30 mouse cellular contexts compared by ENCODE assay signal in genomic region chr19:11793741-11794359, GRCm38 (mm10). TPM values are rescaled to one million over a fixed set of nuclear protein-coding genes. Genes with fewer than 3 reads are reported as not detected.
A peak's percentile ranks its signal among the peaks of the same experiment; 100 is the strongest.
DNase-seq lines count a peak whose midpoint lies in the region; ATAC-seq and TF ChIP-seq lines count a peak whose summit lies in the region.
"Had no signal": no experiment of that assay in that cellular context is flagged by ENCODE, and none has a peak within 500 bp of the region (broad histone marks: within the 10 kb centered on the region; RNA-seq: fewer than 3 reads in every experiment).

No protein-coding gene starts in this region.

- H3K9me3 ChIP-seq in MEL (replicated peaks; ENCODE audit: insufficient read depth, low read length) = no peaks in the 10 kb centered on the region
- no peaks in the 10 kb centered on the region for H3K9me3 ChIP-seq in intestine, embryonic 15.5 days
- H3K9me3 ChIP-seq in intestine, postnatal 0 days (ENCODE audit: control insufficient read depth) = no peaks in the 10 kb centered on the region
- H3K9me3 ChIP-seq in forebrain, embryonic 12.5 days = no peaks in the 10 kb centered on the region
- H3K9me3 ChIP-seq: embryonic facial prominence, embryonic 13.5 days; embryonic facial prominence, embryonic 15.5 days; forebrain, embryonic 10.5 days; forebrain, embryonic 13.5 days; forebrain, embryonic 15.5 days; G1E had no signal

- 60% methylated on average over 2 of the region's 2 CpGs for WGBS in intestine, embryonic 15.5 days
- 46% methylated on average over 2 of the region's 2 CpGs for WGBS in intestine, postnatal 0 days
- WGBS in forebrain, embryonic 12.5 days = 88% methylated on average over 2 of the region's 2 CpGs

- no peak for TF ChIP-seq CTCF in MEL (IDR thresholded peaks at IDR 0.05 in 2 of 3, conservative IDR thresholded peaks at IDR 0.05 in 1 of 3; ENCODE audit: control insufficient read depth in 1 of 3, insufficient read depth in 1 of 3, low read depth in 2 of 3, low read length in 3 of 3, poor library complexity in 1 of 3, severe bottlenecking in 1 of 3)
- no peak for TF ChIP-seq CTCF in intestine, postnatal 0 days (IDR thresholded peaks at IDR 0.05; ENCODE audit: low read depth)

- DNase-seq in MEL (ENCODE audit: low read depth, low spot score) = no peak
- DNase-seq in natural killer cell, adult 2 months (ENCODE audit: low spot score in 2 of 2) = no peak
- DNase-seq: adrenal gland, adult 8-10 months; adrenal gland, postnatal 14 days; adrenal gland, postnatal 36 days; B cell, adult 2 months; cerebellum, adult 11-12 months; cerebellum, adult 2 months; cerebellum, adult 9-10 months; cerebellum, postnatal 10 days; cerebellum, postnatal 25 days; embryo, embryonic 11 days; forebrain, postnatal 0 days had no signal

- no peaks in the 10 kb centered on the region for H3K4me1 ChIP-seq in MEL (ENCODE audit: control insufficient read depth in 1 of 2, insufficient read depth in 2 of 2, low read length in 2 of 2)
- no peaks in the 10 kb centered on the region for H3K4me1 ChIP-seq in intestine, embryonic 15.5 days (replicated peaks)
- peaks cover 3% of the 10 kb centered on the region for H3K4me1 ChIP-seq in intestine, postnatal 0 days (replicated peaks; ENCODE audit: control insufficient read depth, insufficient read depth, low read length)
- no peaks in the 10 kb centered on the region for H3K4me1 ChIP-seq in forebrain, embryonic 12.5 days
- H3K4me1 ChIP-seq: embryonic facial prominence, embryonic 13.5 days; embryonic facial prominence, embryonic 15.5 days; forebrain, embryonic 10.5 days; forebrain, embryonic 13.5 days; forebrain, embryonic 15.5 days had no signal

- H3K27me3 ChIP-seq in MEL (ENCODE audit: control insufficient read depth in 1 of 2, insufficient read depth in 2 of 2, low read length in 2 of 2) = peaks cover 0 to 2% of the 10 kb centered on the region in 2 experiments; a peak in 1 of 4 replicates
- H3K27me3 ChIP-seq in intestine, embryonic 15.5 days (replicated peaks) = no peaks in the 10 kb centered on the region
- H3K27me3 ChIP-seq in intestine, postnatal 0 days (replicated peaks; ENCODE audit: control insufficient read depth, insufficient read depth, low read length) = no peaks in the 10 kb centered on the region
- H3K27me3 ChIP-seq in forebrain, embryonic 12.5 days = no peaks in the 10 kb centered on the region
- H3K27me3 ChIP-seq: CH12.LX; embryonic facial prominence, embryonic 13.5 days; embryonic facial prominence, embryonic 15.5 days; forebrain, embryonic 13.5 days; forebrain, embryonic 15.5 days had no signal

- TF ChIP-seq EP300 in MEL (IDR thresholded peaks at IDR 0.05; ENCODE audit: low read depth in 1 of 2, low read length in 2 of 2) = no peak

- no peak for TF ChIP-seq RAD21 in MEL (IDR thresholded peaks at IDR 0.05; ENCODE audit: low read depth, low read length)

- H3K27ac ChIP-seq in MEL (ENCODE audit: control insufficient read depth, low read depth, low read length) = no peak overlapping the region
- H3K27ac ChIP-seq in intestine, embryonic 15.5 days = no peak overlapping the region
- H3K27ac ChIP-seq in intestine, postnatal 0 days (ENCODE audit: low read depth, low read length) = peak overlapping the region; percentile 50
- H3K27ac ChIP-seq in forebrain, embryonic 12.5 days = no peak overlapping the region
- H3K27ac ChIP-seq: embryonic facial prominence, embryonic 13.5 days; embryonic facial prominence, embryonic 15.5 days; forebrain, embryonic 10.5 days; forebrain, embryonic 13.5 days; forebrain, embryonic 15.5 days had no signal

- H3K9ac ChIP-seq in MEL (ENCODE audit: control insufficient read depth, low read depth, low read length, poor library complexity, severe bottlenecking) = no peak overlapping the region
- no peak overlapping the region for H3K9ac ChIP-seq in intestine, embryonic 15.5 days
- no peak overlapping the region for H3K9ac ChIP-seq in intestine, postnatal 0 days (ENCODE audit: low read depth, low read length)
- no peak overlapping the region for H3K9ac ChIP-seq in forebrain, embryonic 12.5 days
- H3K9ac ChIP-seq: embryonic facial prominence, embryonic 13.5 days; embryonic facial prominence, embryonic 15.5 days; forebrain, embryonic 13.5 days; forebrain, embryonic 15.5 days; forebrain, postnatal 0 days had no signal

- H3K4me3 ChIP-seq in MEL (ENCODE audit: control insufficient read depth in 1 of 2, insufficient read depth in 1 of 2, low read depth in 2 of 2, low read length in 2 of 2) = no peak overlapping the region
- no peak overlapping the region for H3K4me3 ChIP-seq in intestine, embryonic 15.5 days (replicated peaks)
- H3K4me3 ChIP-seq in intestine, postnatal 0 days (ENCODE audit: low read depth, low read length) = no peak overlapping the region
- H3K4me3 ChIP-seq in forebrain, embryonic 12.5 days (replicated peaks) = no peak overlapping the region
- H3K4me3 ChIP-seq: embryonic facial prominence, embryonic 13.5 days; embryonic facial prominence, embryonic 15.5 days; erythroblast, embryonic 14.5 days; forebrain, embryonic 10.5 days; forebrain, embryonic 13.5 days; forebrain, embryonic 15.5 days had no signal

- peak; percentile 79 for ATAC-seq in intestine, embryonic 15.5 days
- ATAC-seq in intestine, postnatal 0 days = peak; percentile 62
- peak; percentile 69 for ATAC-seq in megakaryocyte-erythroid progenitor cell, adult 5-6 weeks (replicated peaks; ENCODE audit: low FRiP score, low TSS enrichment, poor library complexity, severe bottlenecking)
- ATAC-seq in activated CD4-positive, CD25-positive, alpha-beta regulatory T cell, adult 4 months = no peak
- ATAC-seq in forebrain, embryonic 12.5 days (ENCODE audit: low FRiP score) = no peak
- ATAC-seq in frontal cortex, adult (ENCODE audit: low TSS enrichment) = no peak
- ATAC-seq: CD4-positive, CD25-positive, alpha-beta regulatory T cell, adult 4 months; forebrain, embryonic 13.5 days; forebrain, embryonic 15.5 days; forebrain, postnatal 0 days had no signal

- H3K36me3 ChIP-seq in MEL (ENCODE audit: control insufficient read depth in 1 of 2, insufficient read depth in 2 of 2, low read length in 2 of 2) = no peaks in the 10 kb centered on the region
- H3K36me3 ChIP-seq in intestine, embryonic 15.5 days = no peaks in the 10 kb centered on the region
- peaks cover 12% of the 10 kb centered on the region; the same call in 1 of the 2 replicates for H3K36me3 ChIP-seq in intestine, postnatal 0 days (ENCODE audit: control insufficient read depth, insufficient read depth)
- H3K36me3 ChIP-seq in forebrain, embryonic 12.5 days (replicated peaks) = no peaks in the 10 kb centered on the region
- H3K36me3 ChIP-seq: embryonic facial prominence, embryonic 13.5 days; embryonic facial prominence, embryonic 15.5 days; forebrain, embryonic 10.5 days; forebrain, embryonic 15.5 days; G1E had no signal

- no peak overlapping the region for H3K4me2 ChIP-seq in intestine, embryonic 15.5 days (replicated peaks)
- 0 out of 2 replicates have a peak overlapping the region, but pooled peaks have one; percentile 30 for H3K4me2 ChIP-seq in intestine, postnatal 0 days (replicated peaks; ENCODE audit: low read depth)
- H3K4me2 ChIP-seq in forebrain, embryonic 12.5 days = no peak overlapping the region
- H3K4me2 ChIP-seq: embryonic facial prominence, embryonic 13.5 days; embryonic facial prominence, embryonic 15.5 days; forebrain, embryonic 13.5 days; forebrain, embryonic 15.5 days had no signal

- H3K79me2 ChIP-seq in MEL (ENCODE audit: control insufficient read depth, insufficient read depth, low read length, poor library complexity) = no peaks in the 10 kb centered on the region

- no peak for TF ChIP-seq POLR2A in MEL (IDR thresholded peaks at IDR 0.05; ENCODE audit: control insufficient read depth in 1 of 2, insufficient read depth in 1 of 2, low read depth in 1 of 2, low read length in 2 of 2, poor library complexity in 1 of 2)

RNA-seq across cellular contexts. Expression of gene Mrpl16, which starts 23.7 kb away (rescaled TPM):
- 58.3 and 59.6 TPM in 2 replicates for total RNA-seq in MEL (2012; rRNA removed)
- polyA plus RNA-seq in MEL (2012; ENCODE audit: insufficient read depth in 1 of 2, insufficient read length in 2 of 2, low read depth in 1 of 2, low replicate concordance in 2 of 2, missing spikeins in 1 of 2) = 10 to 100 TPM in 1 of 2 experiments, not detected in 1; 46.8 TPM
- polyA plus RNA-seq in intestine, embryonic 15.5 days (2015; fragmentation: Nextera tagmentation; extraction: Ambion mirVana) = 58.3 and 63.8 TPM in 2 replicates
- polyA plus RNA-seq in intestine, postnatal 0 days (2015; fragmentation: Nextera tagmentation; extraction: Ambion mirVana) = 54.0 and 54.7 TPM in 2 replicates
- total RNA-seq in megakaryocyte-erythroid progenitor cell, adult 5-6 weeks (2014; fragmentation: Nextera tagmentation) = 73.6 and 85.5 TPM in 2 replicates
- total RNA-seq in megakaryocyte-erythroid progenitor cell, adult 5-6 weeks (2017) = 112 and 131 TPM in 2 replicates
- 10 to 100 TPM; 51.5 to 52.4 TPM for polyA plus RNA-seq in activated CD4-positive, CD25-positive, alpha-beta regulatory T cell, adult 4 months (2017; shearing (Covaris generic))
- polyA plus RNA-seq in forebrain, embryonic 12.5 days (2016; fragmentation: Nextera tagmentation; extraction: Ambion mirVana) = 43.6 and 49.0 TPM in 2 replicates

RNA-seq across cellular contexts. Expression of gene Stx3, which starts 25.4 kb away (rescaled TPM):
- 0.33 and 0.73 TPM in 2 replicates for total RNA-seq in MEL (2012; rRNA removed)
- polyA plus RNA-seq in MEL (2012; ENCODE audit: insufficient read depth in 1 of 2, insufficient read length in 2 of 2, low read depth in 1 of 2, low replicate concordance in 2 of 2, missing spikeins in 1 of 2) = 1 to 10 TPM in 1 of 2 experiments, not detected in 1; 3.0 TPM
- polyA plus RNA-seq in intestine, embryonic 15.5 days (2015; fragmentation: Nextera tagmentation; extraction: Ambion mirVana) = 41.6 and 44.8 TPM in 2 replicates
- 125 and 137 TPM in 2 replicates for polyA plus RNA-seq in intestine, postnatal 0 days (2015; fragmentation: Nextera tagmentation; extraction: Ambion mirVana)
- 5.6 and 8.0 TPM in 2 replicates for total RNA-seq in megakaryocyte-erythroid progenitor cell, adult 5-6 weeks (2014; fragmentation: Nextera tagmentation)
- total RNA-seq in megakaryocyte-erythroid progenitor cell, adult 5-6 weeks (2017) = 6.2 and 16.5 TPM in 2 replicates
- 1 to 10 TPM; 1.8 to 2.9 TPM for polyA plus RNA-seq in activated CD4-positive, CD25-positive, alpha-beta regulatory T cell, adult 4 months (2017; shearing (Covaris generic))
- 7.5 and 8.1 TPM in 2 replicates for polyA plus RNA-seq in forebrain, embryonic 12.5 days (2016; fragmentation: Nextera tagmentation; extraction: Ambion mirVana)
- polyA plus RNA-seq: erythroblast, embryonic 14.5 days; G1E had no signal

RNA-seq across cellular contexts. Expression of gene Olfr1417, which starts 45.2 kb away (rescaled TPM):
- not detected in 2 replicates for total RNA-seq in MEL (2012; rRNA removed)
- polyA plus RNA-seq in MEL (2012; ENCODE audit: insufficient read depth in 1 of 2, insufficient read length in 2 of 2, low read depth in 1 of 2, low replicate concordance in 2 of 2, missing spikeins in 1 of 2) = not detected
- polyA plus RNA-seq in intestine, embryonic 15.5 days (2015; fragmentation: Nextera tagmentation; extraction: Ambion mirVana) = not detected in 2 replicates
- 0.08 TPM in 1 of 2 replicates, not detected in the other for polyA plus RNA-seq in intestine, postnatal 0 days (2015; fragmentation: Nextera tagmentation; extraction: Ambion mirVana)
- not detected in 2 replicates for total RNA-seq in megakaryocyte-erythroid progenitor cell, adult 5-6 weeks (2014; fragmentation: Nextera tagmentation)
- total RNA-seq in megakaryocyte-erythroid progenitor cell, adult 5-6 weeks (2017) = 0.28 TPM in 1 of 2 replicates, not detected in the other
- polyA plus RNA-seq in activated CD4-positive, CD25-positive, alpha-beta regulatory T cell, adult 4 months (2017; shearing (Covaris generic)) = not detected
- polyA plus RNA-seq in forebrain, embryonic 12.5 days (2016; fragmentation: Nextera tagmentation; extraction: Ambion mirVana) = not detected in 2 replicates
- total RNA-seq: adrenal gland, adult 18-20 months; adrenal gland, adult 8-10 months; adrenal gland, postnatal 14 days; adrenal gland, postnatal 36 days; CH12.LX; forebrain, postnatal 0 days had no signal
- polyA plus RNA-seq: CD4-positive, CD25-positive, alpha-beta regulatory T cell, adult 4 months; cerebellum, adult 2 months; embryonic facial prominence, embryonic 11.5 days; embryonic facial prominence, embryonic 13.5 days; embryonic facial prominence, embryonic 15.5 days; erythroblast, embryonic 14.5 days; forebrain, embryonic 15.5 days; G1E had no signal

RNA-seq across cellular contexts. Expression of gene Gif, which starts 46.5 kb away (rescaled TPM):
- not detected in 2 replicates for total RNA-seq in MEL (2012; rRNA removed)
- not detected for polyA plus RNA-seq in MEL (2012; ENCODE audit: insufficient read depth in 1 of 2, insufficient read length in 2 of 2, low read depth in 1 of 2, low replicate concordance in 2 of 2, missing spikeins in 1 of 2)
- polyA plus RNA-seq in intestine, embryonic 15.5 days (2015; fragmentation: Nextera tagmentation; extraction: Ambion mirVana) = not detected in 2 replicates
- not detected in 2 replicates for polyA plus RNA-seq in intestine, postnatal 0 days (2015; fragmentation: Nextera tagmentation; extraction: Ambion mirVana)
- total RNA-seq in megakaryocyte-erythroid progenitor cell, adult 5-6 weeks (2014; fragmentation: Nextera tagmentation) = not detected in 2 replicates
- not detected in 2 replicates for total RNA-seq in megakaryocyte-erythroid progenitor cell, adult 5-6 weeks (2017)
- polyA plus RNA-seq in activated CD4-positive, CD25-positive, alpha-beta regulatory T cell, adult 4 months (2017; shearing (Covaris generic)) = not detected
- not detected in 2 replicates for polyA plus RNA-seq in forebrain, embryonic 12.5 days (2016; fragmentation: Nextera tagmentation; extraction: Ambion mirVana)
- total RNA-seq: adrenal gland, adult 18-20 months; adrenal gland, adult 8-10 months; adrenal gland, postnatal 14 days; adrenal gland, postnatal 36 days; forebrain, postnatal 0 days; G1E had no signal
- polyA plus RNA-seq: CD4-positive, CD25-positive, alpha-beta regulatory T cell, adult 4 months; cerebellum, adult 2 months; embryonic facial prominence, embryonic 11.5 days; embryonic facial prominence, embryonic 13.5 days; embryonic facial prominence, embryonic 15.5 days; erythroblast, embryonic 14.5 days; forebrain, embryonic 10.5 days; forebrain, embryonic 13.5 days; forebrain, embryonic 15.5 days; forebrain, postnatal 0 days; G1E had no signal

Comparison
In these comparisons a context has a peak if more than half of its experiments do, and no peak if none do; other contexts are left out.
1. ATAC-seq: peak in intestine, embryonic 15.5 days (single experiment), intestine, postnatal 0 days (single experiment) and megakaryocyte-erythroid progenitor cell, adult 5-6 weeks (single experiment); none in activated CD4-positive, CD25-positive, alpha-beta regulatory T cell, adult 4 months (single experiment), forebrain, embryonic 12.5 days (single experiment) and frontal cortex, adult (single experiment).